Mouse (Mus musculus) forebrain, embryonic 11.5 days (tissue): ENCODE data around the gene Ick. TPM values are rescaled to one million over a fixed set of nuclear protein-coding genes. Genes with fewer than 3 reads are reported as not detected.

ENCODE experiments used
- polyA plus RNA-seq: library from polyadenylated mRNA; unstranded; fragments of >200 nt; fragmentation: Nextera tagmentation; extraction: Ambion mirVana; gene quantifications from 2 replicates; pipeline ENCODE4 v1.2.1, GENCODE M21; 2014

The Ick gene
- polyA plus RNA-seq, 1 experiment from 2014 or later = 35.0 TPM

Other genes starting within 250 kb of the Ick start
- gene Elovl5, start 191.8 kb upstream of the Ick start, polyA plus RNA-seq = 97.8 and 101 TPM in 2 replicates
- not detected in 2 replicates for gene Gcm1, start 57.3 kb upstream of the Ick start, polyA plus RNA-seq
- 29.8 and 30.8 TPM in 2 replicates for gene Fbxo9, start 127 bp upstream of the Ick start, polyA plus RNA-seq
- 55.0 and 58.5 TPM in 2 replicates for gene Gsta4, start 73.6 kb downstream of the Ick start, polyA plus RNA-seq
- not detected in 2 replicates for gene Gsta1, start 121.5 kb downstream of the Ick start, polyA plus RNA-seq
- not detected in 2 replicates for gene Gm3776, start 147.9 kb downstream of the Ick start, polyA plus RNA-seq
- gene Gm10639, start 180.7 kb downstream of the Ick start, polyA plus RNA-seq = not detected in 2 replicates
- not detected in 2 replicates for gene Omt2a, start 205.6 kb downstream of the Ick start, polyA plus RNA-seq
- not detected in 2 replicates for gene Omt2b, start 218.4 kb downstream of the Ick start, polyA plus RNA-seq
- not detected in 2 replicates for gene Gsta2, start 246.6 kb downstream of the Ick start, polyA plus RNA-seq